Mouse (Mus musculus): Measurements from ENCODE around the gene Ndufv1. TPM values are rescaled to one million over a fixed set of nuclear protein-coding genes. Genes with fewer than 3 reads are reported as not detected.

Gene Ndufv1
- 141 TPM for polyA plus RNA-seq (2017; shearing (Covaris generic))

GRCm38 (mm10) chr19:4012432-4013022, at the start of gene Ndufv1:
Gene Ndufv1 (minus strand): TSS chr19:4012806.

GRCm38 (mm10) chr19:4059069-4059740, 46.6 kb upstream of the Ndufv1 start, which contains the start of gene Gstp3:
Gene Gstp3 (minus strand): TSS chr19:4059569.

DNA sequence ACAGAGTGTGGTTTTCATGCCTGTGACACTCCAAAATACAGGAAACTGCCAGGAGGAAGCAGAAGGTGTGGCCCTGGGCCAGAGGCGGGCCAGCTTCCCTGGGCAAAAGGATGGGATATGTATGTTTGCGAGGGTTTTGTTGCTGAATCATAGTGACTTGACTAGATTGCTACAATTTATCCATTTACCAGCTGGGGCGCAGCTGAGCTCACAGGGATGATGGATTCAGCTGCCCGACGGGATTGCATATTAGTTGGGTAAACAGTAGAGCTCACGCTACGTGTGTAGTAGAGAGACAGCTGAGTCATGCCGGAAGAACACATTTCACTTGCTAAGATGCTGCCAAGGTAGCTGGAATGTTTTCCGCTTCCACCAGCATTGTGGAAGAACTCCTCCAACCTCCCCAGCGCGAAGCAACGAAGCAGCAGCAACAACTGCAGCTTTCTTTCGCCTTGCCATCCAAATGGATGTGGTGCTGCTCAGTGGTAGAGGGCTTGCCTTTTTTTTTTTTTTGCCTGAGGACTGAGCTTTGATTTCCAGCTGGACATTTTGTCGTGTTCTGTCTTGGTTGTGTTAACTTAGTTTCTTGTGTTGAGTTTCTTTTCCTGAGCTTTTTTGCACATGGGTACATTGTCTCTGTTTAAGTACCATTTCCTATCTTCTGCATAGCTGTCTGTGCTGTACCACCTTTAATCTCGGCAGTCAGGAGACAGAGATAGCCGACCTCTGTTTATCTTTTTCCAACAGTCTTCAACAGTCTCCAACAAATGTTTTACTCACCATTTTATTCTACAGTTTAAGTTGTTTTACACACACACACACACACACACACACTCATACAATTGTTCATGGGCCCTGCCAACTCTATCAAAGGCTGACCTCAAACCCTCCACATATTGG, 33.6 kb upstream of the Ndufv1 start, which contains the start of gene Gstp2:
Gene Gstp2, minus strand, starts transcription at position 58 of the 900 bp plus-strand sequence.

GRCm38 (mm10) chr19:4037788-4038232, 25.2 kb upstream of the Ndufv1 start, which contains the start of gene Gstp1:
Gene Gstp1 (minus strand): TSS chr19:4037985.

GRCm38 (mm10) chr19:4003112-4003511, 9.5 kb downstream of the Ndufv1 start, which contains the start of gene Doc2g:
Gene Doc2g (plus strand): TSS chr19:4003313.

DNA sequence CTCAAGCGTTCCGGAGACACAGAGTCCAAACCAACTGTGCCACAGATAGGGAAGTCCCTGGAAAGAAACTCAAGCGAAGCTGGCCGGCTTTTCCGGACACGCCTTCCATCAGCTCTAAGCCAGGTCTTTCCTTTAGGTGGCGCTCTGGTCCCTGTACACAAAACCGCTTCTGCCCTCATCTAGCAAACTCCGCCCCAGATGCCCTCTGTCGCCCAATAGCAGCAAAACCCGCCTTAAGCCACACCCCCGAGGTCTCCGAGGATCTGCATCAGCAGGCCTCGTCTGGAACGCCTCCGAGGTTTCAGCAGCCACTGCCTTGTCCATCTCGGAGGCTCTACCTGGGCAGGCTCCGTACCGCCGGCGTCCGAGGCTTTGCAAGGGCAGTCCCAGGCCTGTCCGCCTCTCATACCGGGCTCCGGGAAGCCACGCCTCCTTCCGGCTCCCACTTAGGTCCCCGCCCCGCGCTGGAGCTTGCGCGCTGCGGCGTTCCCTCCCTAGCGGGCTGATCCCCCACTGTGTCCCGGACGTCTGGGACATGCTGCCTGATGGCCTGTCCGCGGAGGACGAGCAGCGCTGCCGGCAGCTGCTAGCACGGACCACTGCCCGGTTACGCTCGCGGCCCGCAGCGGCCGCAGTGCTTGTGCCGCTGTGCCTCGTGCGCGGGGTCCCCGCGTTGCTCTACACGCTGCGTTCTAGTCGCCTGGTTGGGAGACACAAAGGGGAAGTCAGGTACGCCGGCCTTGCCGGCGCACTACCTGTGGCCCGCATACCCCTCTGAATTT, 12.3 kb downstream of the Ndufv1 start, which contains the start of the genes Nudt8 and Gm49405:
Gene Nudt8, plus strand, starts transcription at position 462 of the 782 bp plus-strand sequence.
Gene Gm49405, plus strand, starts transcription at position 508 of the 782 bp plus-strand sequence.

GRCm38 (mm10) chr19:3992416-3992815, 20.2 kb downstream of the Ndufv1 start, which contains the start of gene Tbx10:
Gene Tbx10 (plus strand): TSS chr19:3992752.

DNA sequence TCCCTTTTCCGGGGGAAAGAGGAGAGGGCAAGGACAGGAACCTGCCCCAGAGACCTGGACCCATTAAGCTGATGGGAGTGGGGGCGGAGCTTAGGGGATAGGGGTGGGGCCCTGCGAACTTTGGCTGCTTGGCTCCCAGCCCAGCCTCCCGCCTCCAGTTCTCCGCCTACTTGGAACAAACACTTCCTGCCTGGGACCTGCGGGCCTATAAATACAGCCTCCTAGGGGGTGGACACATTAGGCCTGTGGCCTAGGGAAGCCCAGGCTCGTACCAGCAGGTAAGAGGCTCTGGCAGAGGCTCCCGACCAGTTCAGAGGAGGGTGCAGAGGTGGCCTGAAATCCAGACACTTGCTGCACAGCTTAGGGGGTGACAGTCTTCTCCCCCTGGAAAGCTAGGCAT, 26.3 kb downstream of the Ndufv1 start, which contains the start of gene Acy3:
Gene Acy3, plus strand, starts transcription at position 237 of the 400 bp plus-strand sequence.

DNA sequence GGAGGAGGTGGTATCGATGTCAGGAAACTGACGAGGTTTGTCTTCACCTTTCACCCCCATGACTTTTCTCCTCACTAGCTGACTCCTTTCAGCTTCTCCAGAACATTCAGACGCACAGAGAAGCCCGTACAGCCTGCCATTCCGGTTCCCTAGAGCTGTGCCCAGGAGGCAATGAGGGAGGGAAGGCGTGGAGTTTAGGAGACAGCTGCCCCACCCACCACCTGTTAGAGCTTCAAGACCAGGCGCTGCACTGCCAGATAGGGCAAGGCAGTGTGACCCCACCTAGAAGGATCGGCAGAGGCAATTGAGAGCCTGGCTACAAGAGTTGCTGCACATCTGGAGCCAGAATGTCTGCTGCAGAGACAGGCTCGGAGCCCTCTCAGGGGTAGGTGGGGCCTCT, 40.4 kb downstream of the Ndufv1 start, which contains the start of gene Aldh3b2:
Gene Aldh3b2, plus strand, starts transcription at position 100 of the 400 bp plus-strand sequence.

GRCm38 (mm10) chr19:3958470-3958869, 54.1 kb downstream of the Ndufv1 start, which contains the start of gene Aldh3b3:
Gene Aldh3b3 (plus strand): TSS chr19:3958645.

Other genes with a start within 250 kb of the Ndufv1 start
- gene Kmt5b, start 245.4 kb downstream of the Ndufv1 start, polyA plus RNA-seq (2017; shearing (Covaris generic)), result 113 TPM
- gene Chka, start 161.0 kb downstream of the Ndufv1 start, polyA plus RNA-seq (2017; shearing (Covaris generic)), result 56.2 TPM
- gene Tcirg1, start 105.7 kb downstream of the Ndufv1 start, polyA plus RNA-seq (2017; shearing (Covaris generic)), result 54.4 TPM
- 91.3 TPM for gene Ndufs8, start 100.0 kb downstream of the Ndufv1 start, polyA plus RNA-seq (2017; shearing (Covaris generic))
- gene Aldh3b1, start 83.0 kb downstream of the Ndufv1 start, polyA plus RNA-seq (2017; shearing (Covaris generic)), result not detected
- gene Unc93b1, start 77.6 kb downstream of the Ndufv1 start, polyA plus RNA-seq (2017; shearing (Covaris generic)), result 7.5 TPM
- not detected for gene Aldh3b3, start 54.2 kb downstream of the Ndufv1 start, polyA plus RNA-seq (2017; shearing (Covaris generic))
- not detected for gene Aldh3b2, start 40.5 kb downstream of the Ndufv1 start, polyA plus RNA-seq (2017; shearing (Covaris generic))
- gene Acy3, start 26.2 kb downstream of the Ndufv1 start, polyA plus RNA-seq (2017; shearing (Covaris generic)), result not detected
- not detected for gene Tbx10, start 20.1 kb downstream of the Ndufv1 start, polyA plus RNA-seq (2017; shearing (Covaris generic))
- 14.6 TPM for gene Nudt8, start 12.2 kb downstream of the Ndufv1 start, polyA plus RNA-seq (2017; shearing (Covaris generic))
- 2.4 TPM for gene Gm49405, start 12.2 kb downstream of the Ndufv1 start, polyA plus RNA-seq (2017; shearing (Covaris generic))
- 3.3 TPM for gene Doc2g, start 9.5 kb downstream of the Ndufv1 start, polyA plus RNA-seq (2017; shearing (Covaris generic))
- gene Gstp1, start 25.2 kb upstream of the Ndufv1 start, polyA plus RNA-seq (2017; shearing (Covaris generic)), result 324 TPM
- gene Gstp2, start 33.2 kb upstream of the Ndufv1 start, polyA plus RNA-seq (2017; shearing (Covaris generic)), result 0.68 TPM
- 51.2 TPM for gene Gstp3, start 46.8 kb upstream of the Ndufv1 start, polyA plus RNA-seq (2017; shearing (Covaris generic))
- not detected for gene Cabp2, start 68.8 kb upstream of the Ndufv1 start, polyA plus RNA-seq (2017; shearing (Covaris generic))
- 471 TPM for gene Cdk2ap2, start 84.4 kb upstream of the Ndufv1 start, polyA plus RNA-seq (2017; shearing (Covaris generic))
- gene Pitpnm1, start 87.2 kb upstream of the Ndufv1 start, polyA plus RNA-seq (2017; shearing (Covaris generic)), result 270 TPM
- 197 TPM for gene Aip, start 113.1 kb upstream of the Ndufv1 start, polyA plus RNA-seq (2017; shearing (Covaris generic))
- 0.11 TPM for gene Gpr152, start 127.0 kb upstream of the Ndufv1 start, polyA plus RNA-seq (2017; shearing (Covaris generic))
- not detected for gene Cabp4, start 131.2 kb upstream of the Ndufv1 start, polyA plus RNA-seq (2017; shearing (Covaris generic))
- 183 TPM for gene Coro1b, start 135.8 kb upstream of the Ndufv1 start, polyA plus RNA-seq (2017; shearing (Covaris generic))
- gene Ptprcap, start 140.8 kb upstream of the Ndufv1 start, polyA plus RNA-seq (2017; shearing (Covaris generic)), result 239 TPM
- gene Rps6kb2, start 150.5 kb upstream of the Ndufv1 start, polyA plus RNA-seq (2017; shearing (Covaris generic)), result 50.3 TPM
- gene Carns1, start 162.7 kb upstream of the Ndufv1 start, polyA plus RNA-seq (2017; shearing (Covaris generic)), result 45.8 TPM
- gene Tbc1d10c, start 178.5 kb upstream of the Ndufv1 start, polyA plus RNA-seq (2017; shearing (Covaris generic)), result 455 TPM
- gene Ppp1ca, start 179.3 kb upstream of the Ndufv1 start, polyA plus RNA-seq (2017; shearing (Covaris generic)), result 718 TPM
- gene Rad9a, start 188.9 kb upstream of the Ndufv1 start, polyA plus RNA-seq (2017; shearing (Covaris generic)), result 37.1 TPM
- 49.3 TPM for gene Clcf1, start 201.4 kb upstream of the Ndufv1 start, polyA plus RNA-seq (2017; shearing (Covaris generic))
- not detected for gene AC109138.7, start 201.6 kb upstream of the Ndufv1 start, polyA plus RNA-seq (2017; shearing (Covaris generic))
- gene Pold4, start 219.1 kb upstream of the Ndufv1 start, polyA plus RNA-seq (2017; shearing (Covaris generic)), result 94.9 TPM

All from naive thymus-derived CD4-positive, alpha-beta T cell, adult 5 months (primary cell).